Mouse (Mus musculus): Measurements from ENCODE around the gene Rbfox3. TPM values are rescaled to one million over a fixed set of nuclear protein-coding genes. Genes with fewer than 3 reads are reported as not detected.

Gene Rbfox3
- total RNA-seq, 2 experiments from 2014 or later, result not detected

DNA sequence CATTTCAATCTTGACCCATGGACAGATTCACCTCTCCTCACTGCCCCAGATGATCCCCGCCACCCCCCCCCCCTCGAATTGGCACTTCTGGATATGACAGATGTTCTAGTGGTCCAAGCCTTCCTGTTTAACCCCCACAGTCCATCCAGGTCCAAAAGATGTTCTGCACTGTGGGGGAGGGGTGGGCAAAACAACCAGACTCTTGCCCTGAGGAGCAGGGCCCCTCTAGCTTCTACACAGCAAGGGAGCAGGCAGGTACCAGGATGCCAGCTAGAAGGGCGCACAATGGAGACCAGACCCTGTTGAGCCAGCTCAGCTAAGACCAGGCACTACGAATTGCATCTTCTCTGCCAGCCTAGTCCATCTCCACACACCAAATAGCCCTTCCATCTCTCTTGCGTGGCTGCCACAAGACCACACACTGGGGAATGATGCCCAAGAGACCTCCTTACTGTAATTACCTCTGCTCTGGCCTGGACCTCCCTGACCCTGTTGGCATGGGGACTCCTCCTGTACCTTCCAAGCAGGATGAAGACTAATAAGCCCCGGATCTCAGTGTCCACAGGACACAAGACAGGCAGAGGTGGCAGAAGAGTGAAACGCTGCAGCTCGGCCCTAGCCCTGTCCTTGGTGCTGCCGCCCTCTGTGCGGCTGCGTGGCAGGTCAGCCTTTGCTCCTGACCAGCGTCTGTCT, 5.1 kb downstream of the Rbfox3 start:
- ATAC-seq (replicated peaks; ENCODE audit: poor library complexity), result no peak

DNA sequence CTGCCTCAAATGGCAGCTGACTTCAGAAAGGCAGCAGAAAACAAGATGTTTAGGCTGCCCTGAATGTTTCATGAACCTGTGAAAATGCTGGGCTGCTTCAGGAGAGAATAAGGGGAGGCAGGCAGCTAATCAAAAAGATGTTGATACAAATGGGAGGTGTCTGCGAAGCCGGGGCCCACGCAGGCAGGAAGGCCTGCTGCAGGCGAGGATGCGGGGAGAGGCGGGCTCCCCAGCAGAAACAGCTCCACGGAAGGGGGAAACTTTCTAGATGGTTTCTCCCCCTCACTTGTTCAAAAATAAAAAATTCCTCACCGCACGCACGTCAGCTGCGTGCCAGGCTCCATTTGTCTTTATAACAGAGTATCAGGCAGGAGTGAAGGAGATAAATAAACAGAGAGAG, 5.7 kb downstream of the Rbfox3 start:
- ATAC-seq (replicated peaks; ENCODE audit: poor library complexity), result no peak

DNA sequence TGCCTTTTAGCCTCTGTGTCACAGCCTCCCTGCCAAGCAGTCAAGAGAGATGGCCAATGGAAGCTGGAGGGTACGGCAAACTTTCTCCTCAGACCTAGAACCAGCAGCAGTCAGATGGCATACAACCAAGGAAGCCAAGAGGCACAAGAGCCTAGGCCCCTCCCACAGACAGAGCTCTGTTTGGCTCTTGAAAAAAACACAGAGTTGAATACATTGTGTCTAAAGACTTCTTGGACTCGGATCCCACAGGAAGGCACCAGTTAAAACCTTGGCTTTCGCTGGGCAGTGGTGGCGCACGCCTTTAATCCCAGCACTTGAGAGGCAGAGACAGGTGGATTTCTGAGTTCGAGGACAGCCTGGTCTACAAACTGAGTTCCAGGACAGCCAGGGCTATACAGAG, 7.1 kb downstream of the Rbfox3 start:
- no peak for ATAC-seq (replicated peaks; ENCODE audit: poor library complexity)

DNA sequence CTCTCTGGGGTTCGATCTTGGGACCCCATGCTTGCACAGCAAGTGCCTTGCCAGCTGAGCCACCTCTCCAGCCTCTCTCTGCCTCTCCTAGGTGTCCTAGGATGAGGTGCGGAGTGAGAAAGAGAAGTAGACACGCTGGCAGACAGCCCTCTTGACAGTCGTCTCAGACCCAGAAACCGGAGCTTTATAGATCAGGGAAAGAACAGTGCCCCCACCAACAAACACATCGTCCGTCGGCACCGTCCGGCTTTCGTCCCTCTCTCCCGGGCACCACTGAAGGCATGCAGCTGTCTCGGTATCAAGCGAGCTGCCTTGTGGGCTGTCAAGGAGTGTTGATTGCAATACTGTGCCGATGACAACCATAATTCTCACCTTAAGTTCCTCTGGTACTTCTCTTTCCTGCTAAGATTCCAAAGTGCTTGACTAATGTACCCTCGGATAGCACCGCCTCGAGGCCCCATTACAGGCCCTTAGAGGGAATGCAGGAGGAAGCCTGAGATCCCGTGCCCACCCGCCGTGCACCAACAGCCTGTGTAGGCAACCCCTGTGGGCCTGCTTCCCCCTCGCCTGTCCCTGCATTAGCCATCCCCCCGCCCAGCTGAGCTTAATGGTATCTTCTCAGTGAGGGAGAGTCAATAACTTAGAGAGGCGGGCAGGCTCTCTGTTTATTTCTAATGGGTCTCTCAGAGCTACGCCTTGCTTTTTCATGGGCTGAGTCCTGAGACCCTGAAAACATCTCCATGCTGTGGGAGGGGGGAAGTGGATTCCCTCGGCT, 11.4 kb downstream of the Rbfox3 start:
- ATAC-seq (replicated peaks; ENCODE audit: poor library complexity), result no peak

DNA sequence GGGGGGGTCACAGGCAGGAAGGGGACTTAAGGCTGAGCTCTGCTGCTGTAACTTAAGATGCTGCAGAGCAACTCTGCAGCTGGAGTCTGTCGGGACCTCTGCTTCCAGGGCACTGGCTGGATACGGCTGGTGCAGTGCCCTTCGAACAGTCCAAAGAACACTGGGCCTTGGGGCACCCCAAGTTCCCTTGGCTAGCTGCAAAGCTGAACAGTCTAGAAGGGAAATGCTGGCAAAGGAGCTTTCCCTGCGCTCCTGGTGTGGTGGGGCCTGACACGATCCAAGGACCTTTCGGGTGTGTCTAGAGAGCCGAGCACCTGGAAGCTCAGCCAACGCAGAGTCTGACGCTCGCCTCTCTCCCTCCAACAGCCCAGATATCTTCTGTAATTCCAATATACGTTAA, 12.8 kb downstream of the Rbfox3 start:
- no peak for ATAC-seq (replicated peaks; ENCODE audit: poor library complexity)

DNA sequence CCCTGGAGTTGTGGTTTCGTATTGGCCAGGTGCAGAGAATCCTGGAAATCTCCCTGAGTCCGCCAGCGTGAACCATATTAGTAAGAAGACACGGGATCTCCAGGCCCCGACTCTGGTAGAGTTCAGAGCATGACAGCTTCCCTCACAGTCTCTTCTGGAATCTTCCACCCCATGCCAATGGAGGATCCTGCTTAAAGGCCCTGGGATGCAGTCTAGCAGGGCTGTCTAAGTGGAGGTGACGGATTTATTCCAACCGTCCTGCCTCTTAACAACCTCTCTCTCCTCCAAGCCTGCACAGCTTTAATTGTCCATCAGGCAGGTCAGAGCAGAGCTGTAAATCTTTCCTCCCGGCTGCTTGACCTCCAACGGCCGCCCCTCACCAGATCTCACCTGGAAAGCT, 13.2 kb downstream of the Rbfox3 start:
- no peak for ATAC-seq (replicated peaks; ENCODE audit: poor library complexity)

DNA sequence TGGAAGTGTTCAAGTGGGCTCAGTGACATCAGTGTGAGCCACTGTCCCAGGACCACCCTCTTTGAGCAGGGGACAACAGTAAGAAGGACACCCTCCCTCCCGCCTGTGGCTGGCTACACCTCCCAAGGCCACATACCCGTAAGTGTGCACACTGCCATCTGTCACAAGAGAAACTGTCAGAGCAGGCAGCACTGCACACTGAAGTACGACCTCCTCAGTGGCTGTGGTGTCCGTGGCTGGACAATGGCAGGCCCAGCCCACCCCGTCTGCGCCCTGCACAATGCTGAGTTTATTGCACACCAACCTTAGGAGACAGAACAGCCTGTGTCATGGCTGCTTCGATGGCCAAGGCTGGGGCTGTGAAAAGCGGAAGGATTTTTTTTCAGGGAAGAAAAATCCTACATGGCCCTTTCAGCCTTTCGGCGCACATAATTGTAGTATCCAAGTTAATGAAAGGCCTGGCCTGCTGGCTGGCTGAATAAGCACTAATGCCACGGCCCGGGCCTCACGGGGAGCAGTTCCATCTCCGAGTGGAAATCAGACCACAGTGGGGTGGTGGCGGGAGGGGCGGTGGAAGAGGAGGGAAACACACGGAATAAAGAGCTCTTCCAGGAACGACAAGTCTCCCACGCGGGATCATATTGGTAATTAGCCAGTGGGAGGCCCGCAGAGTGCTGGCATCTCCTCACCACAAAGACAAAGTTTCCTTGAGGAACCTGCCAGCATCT, 14.1 kb downstream of the Rbfox3 start:
- ATAC-seq (replicated peaks; ENCODE audit: poor library complexity), result no peak

DNA sequence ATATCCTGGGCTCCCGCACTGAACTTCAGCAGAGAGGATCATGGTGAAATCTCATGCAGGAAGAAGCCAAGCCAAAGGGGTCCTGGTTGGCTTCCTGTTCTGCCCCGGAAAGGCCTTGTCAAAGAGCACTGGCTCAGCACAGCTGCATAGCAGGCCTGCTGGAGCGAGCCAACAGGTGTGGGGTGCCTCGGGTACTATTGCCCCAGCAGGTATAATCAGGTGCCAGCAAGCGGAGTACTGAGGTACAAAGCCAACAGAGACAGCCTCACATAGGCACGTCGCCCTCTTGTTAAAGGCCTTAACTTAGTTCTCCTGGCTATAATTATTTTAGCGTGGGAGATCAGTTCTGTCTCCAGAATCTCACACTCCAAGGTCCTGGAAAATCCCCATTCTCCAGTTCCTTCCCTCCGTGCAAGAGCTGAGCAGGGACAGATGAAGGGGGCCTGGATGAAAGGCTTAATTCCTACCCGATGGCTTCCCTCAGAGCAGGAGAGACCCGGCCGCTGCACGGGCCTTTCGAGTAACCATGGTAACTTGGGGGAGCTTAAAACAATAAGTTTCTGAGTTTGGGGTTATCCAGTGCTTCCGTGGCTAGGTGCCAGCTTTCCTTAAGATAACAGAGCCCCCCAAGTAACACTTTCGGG, 15.2 kb downstream of the Rbfox3 start:
- ATAC-seq (replicated peaks; ENCODE audit: poor library complexity), result no peak

DNA sequence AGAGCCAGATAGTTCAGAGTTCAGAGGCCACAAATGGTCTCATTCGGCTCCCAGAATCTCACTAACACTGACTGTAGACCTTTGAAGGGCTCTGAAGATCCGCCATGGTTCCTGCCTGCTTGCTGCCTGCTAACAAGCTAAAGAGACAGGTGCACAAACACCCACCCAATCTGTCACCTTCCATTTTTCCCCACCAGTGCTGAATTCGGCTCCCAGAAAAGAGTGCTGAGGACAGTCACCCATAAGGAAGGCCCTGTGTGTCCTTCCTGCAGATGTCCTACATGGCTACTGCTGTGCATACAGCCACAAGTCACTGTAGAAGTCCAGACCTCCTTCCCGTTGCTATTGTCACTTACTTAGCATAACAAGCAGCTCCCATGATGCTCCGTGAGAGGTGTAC, 16.6 kb downstream of the Rbfox3 start:
- no peak for ATAC-seq (replicated peaks; ENCODE audit: poor library complexity)

DNA sequence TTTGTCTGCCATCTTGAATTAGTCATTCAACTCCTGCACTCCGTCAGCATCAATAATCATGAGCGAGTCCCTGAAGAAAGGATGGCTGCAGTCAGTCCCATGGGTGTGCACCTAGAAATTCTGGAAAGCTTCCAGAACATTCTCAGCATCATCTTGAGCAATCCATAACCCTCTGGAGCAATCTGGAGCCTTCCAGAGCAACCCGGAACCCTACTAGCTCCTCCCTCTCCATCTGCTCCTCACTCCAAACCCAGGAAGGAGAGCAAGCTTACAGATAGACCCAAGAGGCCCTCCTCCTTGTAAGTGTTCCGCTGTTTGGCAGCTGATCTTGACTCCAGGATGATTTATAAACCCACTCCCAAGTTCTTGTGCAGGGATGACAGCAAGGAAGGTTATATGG, 17.2 kb downstream of the Rbfox3 start:
- no peak for ATAC-seq (replicated peaks; ENCODE audit: poor library complexity)

DNA sequence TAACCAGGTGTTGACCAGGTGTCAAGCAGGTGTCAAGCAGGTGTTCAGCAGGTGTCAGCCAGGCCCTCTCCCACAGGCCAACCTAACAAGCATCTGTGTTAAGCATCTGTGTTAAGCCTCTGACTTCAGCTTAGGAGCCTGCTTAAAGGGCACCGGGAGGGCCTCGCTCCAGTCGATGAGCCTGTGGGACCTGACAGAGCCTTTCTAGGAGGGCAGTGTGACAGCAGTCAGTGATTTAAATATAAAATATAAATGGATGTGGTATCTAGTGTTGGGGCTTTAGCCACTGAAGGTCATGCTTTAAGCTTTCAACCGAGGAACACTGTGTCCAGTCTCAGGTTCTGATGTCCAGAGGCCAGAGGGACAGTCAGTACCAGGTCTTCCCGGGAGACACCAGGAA, 18.5 kb downstream of the Rbfox3 start:
- ATAC-seq (replicated peaks; ENCODE audit: poor library complexity), result no peak

DNA sequence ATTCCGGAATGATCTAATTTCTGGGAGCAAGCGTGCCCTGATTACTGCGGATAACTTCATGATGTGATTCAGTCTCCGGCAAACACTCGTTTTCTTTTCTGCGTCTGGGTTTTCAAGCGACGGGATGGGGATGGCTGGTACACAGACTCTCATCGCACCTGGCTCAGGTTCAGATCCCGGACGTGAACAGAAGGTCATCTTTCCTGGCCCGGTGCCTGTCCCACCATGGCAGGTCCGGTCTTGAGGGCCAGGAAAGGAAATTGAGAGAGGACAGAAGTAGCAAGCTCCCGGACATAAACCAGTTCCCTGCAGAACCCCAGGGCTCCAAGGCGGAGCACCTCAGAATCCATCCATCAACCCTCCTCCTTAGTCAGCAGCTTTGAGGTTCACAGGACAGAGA, 19.9 kb downstream of the Rbfox3 start:
- ATAC-seq (replicated peaks; ENCODE audit: poor library complexity), result no peak

DNA sequence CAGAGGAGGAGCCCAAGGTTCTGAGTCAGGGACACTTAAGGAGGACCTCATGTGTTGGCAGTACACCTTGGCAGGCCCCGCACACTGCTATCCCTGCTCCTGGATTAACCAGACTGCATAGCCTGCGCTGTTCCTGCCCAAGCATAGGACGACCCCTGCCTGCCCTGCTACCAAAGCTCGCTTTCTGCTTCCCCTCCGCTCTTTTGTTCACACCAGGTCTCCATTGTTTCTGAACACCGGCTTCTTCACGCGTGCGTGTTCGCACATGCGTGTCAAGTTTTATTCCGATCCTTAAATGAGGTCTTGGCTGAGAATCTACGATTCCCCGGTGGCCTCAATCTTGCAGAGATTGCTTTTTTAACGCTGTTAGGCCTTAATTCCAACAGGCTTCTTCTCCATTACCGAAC, 20.4 kb downstream of the Rbfox3 start:
- ATAC-seq (replicated peaks; ENCODE audit: poor library complexity), result no peak

DNA sequence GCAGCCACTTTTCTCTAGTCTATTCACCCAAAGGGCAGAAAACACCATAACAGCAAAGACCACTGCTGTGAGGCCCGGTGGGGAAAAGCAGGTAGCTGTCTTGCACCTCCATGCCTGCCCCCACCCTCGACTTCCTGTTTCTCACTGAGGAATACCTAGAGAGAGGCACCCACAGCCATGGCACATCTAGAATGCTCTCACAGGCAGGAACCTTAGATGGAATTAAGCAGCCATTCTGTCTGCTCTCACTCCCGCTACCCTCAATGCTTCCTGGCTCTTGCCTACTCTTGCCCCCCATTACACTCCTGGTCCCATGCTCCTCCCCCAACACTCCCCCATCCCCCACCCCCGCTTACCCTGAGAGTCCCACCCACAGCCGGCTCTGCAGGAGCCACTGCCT, 20.9 kb downstream of the Rbfox3 start:
- ATAC-seq (replicated peaks; ENCODE audit: poor library complexity), result no peak

DNA sequence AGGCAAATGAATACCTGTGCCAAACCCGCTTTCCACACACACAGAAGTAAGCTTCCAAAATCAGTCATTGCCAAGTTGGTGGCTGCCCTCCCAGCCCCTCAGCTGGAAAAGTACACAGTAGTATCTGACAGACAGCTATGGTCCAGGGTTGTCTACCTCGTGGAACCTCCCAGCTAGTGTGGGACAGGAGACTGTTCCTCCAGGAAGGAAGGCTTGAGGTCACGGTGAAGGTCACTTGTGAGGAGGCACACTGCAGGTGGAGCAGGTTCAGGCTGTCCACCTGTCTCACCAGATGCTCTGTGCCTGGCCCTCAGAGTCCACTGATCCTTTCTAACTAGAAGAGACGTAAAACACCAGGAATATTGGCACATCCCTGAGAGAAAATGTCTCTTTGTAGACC, 21.9 kb downstream of the Rbfox3 start:
- no peak for ATAC-seq (replicated peaks; ENCODE audit: poor library complexity)

DNA sequence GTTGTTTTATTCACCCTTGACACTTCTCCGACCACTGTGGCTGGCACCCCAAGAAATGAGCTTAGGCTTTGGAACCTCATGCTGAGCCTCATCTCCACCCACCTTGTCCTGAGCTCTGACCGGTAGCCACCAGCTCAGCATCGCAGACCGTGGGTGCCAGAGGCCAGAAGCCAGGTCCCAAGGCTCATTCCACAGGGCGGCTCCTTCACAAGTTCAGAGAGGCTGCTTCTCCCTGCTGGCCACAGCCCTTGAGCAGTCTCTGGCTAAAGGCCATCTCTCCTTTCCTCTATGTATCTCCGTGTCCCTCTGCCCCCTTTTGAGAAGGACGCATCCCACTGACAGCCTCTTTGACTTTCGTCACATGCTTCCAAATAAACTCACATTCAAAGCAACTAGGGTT, 23.0 kb downstream of the Rbfox3 start:
- ATAC-seq (replicated peaks; ENCODE audit: poor library complexity), result no peak

DNA sequence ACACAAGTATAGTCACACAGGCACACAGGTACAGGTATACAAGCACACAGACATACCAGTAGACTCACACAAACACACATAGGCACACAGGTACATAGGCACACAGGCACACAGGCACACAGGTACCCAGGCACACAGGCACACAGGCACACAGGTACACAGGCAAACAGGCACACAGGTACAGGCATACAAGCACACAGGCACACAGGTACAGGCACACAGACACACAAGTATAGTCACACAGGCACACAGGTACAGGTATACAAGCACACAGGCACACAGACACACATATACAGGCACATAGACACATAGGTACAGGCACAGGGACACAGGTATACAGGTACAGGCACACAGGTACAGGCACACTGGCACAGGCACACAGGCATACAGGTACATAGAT, 24.2 kb downstream of the Rbfox3 start:
- ATAC-seq (replicated peaks; ENCODE audit: poor library complexity), result no peak

DNA sequence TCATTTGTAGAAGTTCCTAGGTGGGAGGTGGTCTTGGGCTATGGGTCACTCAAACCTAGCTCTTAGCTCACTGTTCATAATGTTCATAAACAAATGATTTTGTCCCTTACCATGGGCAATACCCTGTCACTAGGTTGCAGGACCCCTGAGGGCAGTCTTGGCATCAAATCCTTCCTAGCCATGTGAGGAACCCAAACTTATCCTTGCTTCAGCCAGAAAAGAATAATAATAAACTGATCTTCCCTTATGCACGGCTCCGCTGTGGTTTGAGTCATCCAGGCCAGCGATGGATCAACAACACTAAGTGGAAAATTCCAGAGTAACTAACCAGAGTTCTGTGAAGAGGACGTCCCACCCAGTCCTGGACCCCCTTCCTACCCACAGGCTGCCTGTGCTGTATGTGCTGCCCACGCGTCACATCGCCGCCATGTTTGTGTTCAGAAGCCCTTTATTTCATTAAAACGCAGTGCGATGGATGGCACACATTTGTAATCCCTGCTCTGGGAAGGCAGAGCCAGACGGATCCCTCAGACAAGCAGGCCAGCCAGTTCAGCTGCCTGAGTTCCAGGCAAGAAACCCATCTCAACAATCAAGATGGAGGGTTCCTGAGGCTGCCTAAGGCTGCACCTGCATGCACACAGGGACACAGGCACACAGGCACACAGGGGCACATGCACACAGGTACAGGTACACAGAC, 25.0 kb downstream of the Rbfox3 start:
- no peak for ATAC-seq (replicated peaks; ENCODE audit: poor library complexity)

DNA sequence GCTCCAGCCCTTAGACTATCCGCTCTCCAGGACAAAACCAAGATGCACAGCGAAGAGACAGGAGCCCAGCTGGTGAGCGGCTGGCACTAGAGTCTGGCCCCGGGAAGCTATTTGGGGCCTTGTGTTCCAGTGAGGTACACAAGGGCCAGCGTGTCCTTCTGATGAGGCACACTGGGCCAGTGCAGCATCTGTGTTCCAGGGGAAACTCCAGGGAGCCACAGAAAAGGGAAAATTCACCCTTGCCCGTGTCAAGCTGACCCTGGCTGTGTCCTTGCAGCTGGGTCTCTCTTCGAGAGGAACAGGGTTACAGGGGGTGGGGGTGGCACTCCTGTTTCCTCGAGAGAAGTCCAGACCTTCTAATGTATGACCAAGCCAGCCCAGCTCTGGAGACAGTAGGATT, 25.8 kb downstream of the Rbfox3 start:
- no peak for ATAC-seq (replicated peaks; ENCODE audit: poor library complexity)

DNA sequence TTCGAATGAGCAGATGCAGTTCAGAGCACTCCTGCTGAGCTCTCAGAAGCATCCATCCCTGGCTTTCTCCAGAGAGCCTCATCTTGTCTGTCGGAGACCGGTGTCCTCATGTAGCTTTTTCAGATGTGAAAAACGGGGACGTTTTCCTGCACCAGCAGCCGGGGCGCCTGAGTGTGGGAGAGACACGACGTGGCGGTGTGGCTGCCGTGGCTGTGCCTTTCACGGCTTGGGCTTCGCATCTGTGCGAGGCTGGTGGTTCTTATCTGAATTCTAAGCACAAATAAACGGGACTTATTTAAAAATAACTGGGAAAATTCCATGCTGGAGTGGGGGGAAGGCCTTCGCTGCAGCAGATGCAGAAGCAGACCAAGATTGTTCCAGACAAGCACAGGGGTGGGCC, 26.3 kb downstream of the Rbfox3 start:
- ATAC-seq (replicated peaks; ENCODE audit: poor library complexity), result no peak

DNA sequence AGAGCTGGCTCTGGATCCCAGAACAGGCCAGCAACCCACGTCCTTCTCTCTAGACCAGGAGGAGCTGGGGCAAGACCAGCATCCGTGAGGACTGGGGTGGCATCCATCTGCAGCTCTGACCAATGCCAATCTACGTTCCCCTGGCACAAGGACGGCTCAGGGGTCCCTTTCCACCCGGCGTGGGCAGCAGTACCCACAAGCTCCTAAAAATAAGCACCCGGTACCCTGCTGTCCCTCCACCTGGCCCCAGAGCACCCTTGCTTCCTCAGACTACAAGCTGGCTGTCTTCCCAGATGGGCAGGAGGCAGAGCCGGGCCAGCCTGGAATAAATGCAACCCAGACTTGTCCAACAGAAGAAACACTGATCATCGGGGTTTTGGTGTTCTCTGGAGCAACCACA, 28.3 kb downstream of the Rbfox3 start:
- ATAC-seq (replicated peaks; ENCODE audit: poor library complexity), result no peak
